Mouse (Mus musculus) lung, embryonic 16.5 days (tissue): ENCODE measurements around the gene Mfsd13b. TPM values are rescaled to one million over a fixed set of nuclear protein-coding genes. Genes with fewer than 3 reads are reported as not detected.
"Not testable (repeated sequence)": the region's sequence is repeated elsewhere in the genome, so short reads cannot be mapped to it uniquely, and the experiment has no call there.

Experiments
- ATAC-seq: fragments of 200-750 bp; cut with Nextera tagmentation; 2 replicates; pipeline ENCODE4 v1.8.0; 2017; ENCODE audit warnings: low read depth, mild to moderate bottlenecking, moderate library complexity
- H3K27ac ChIP-seq: fragments of 300-500 bp; sonication (generic); 2 replicates; pipeline ENCODE4 v1.5.1; 2014; ENCODE audit warnings: mild to moderate bottlenecking, control low read depth, low read length
- H3K27me3 ChIP-seq: fragments of 300-500 bp; sonication (generic); 2 replicates; pipeline ENCODE4 v1.6.1; 2014; ENCODE audit warnings: low read depth, low read length, mixed read lengths; ENCODE audit not compliant: control insufficient read depth, insufficient read depth
- H3K36me3 ChIP-seq: fragments of 300-500 bp; sonication (generic); 2 replicates; pipeline ENCODE4 v1.6.1; 2014; ENCODE audit warnings: low read length; ENCODE audit not compliant: control insufficient read depth, insufficient read depth
- H3K4me1 ChIP-seq: fragments of 300-500 bp; sonication (generic); replicated peaks from 2 replicates; pipeline ENCODE4 v1.6.1; 2014; ENCODE audit warnings: low read length, mixed read lengths; ENCODE audit not compliant: control insufficient read depth, insufficient read depth
- H3K4me2 ChIP-seq: fragments of 300-500 bp; sonication (generic); 2 replicates; pipeline ENCODE4 v1.6.1; 2014; ENCODE audit warnings: low read depth, low read length, control low read depth
- H3K4me3 ChIP-seq: fragments of 300-500 bp; sonication (generic); 2 replicates; pipeline ENCODE4 v1.5.1; 2014; ENCODE audit warnings: mild to moderate bottlenecking, low read length, control low read depth
- H3K9ac ChIP-seq: fragments of 300-500 bp; sonication (generic); 2 replicates; pipeline ENCODE4 v1.6.1; 2014; ENCODE audit warnings: low read length, control low read depth
- H3K9me3 ChIP-seq: fragments of 300-500 bp; sonication (generic); 2 replicates; pipeline ENCODE4 v1.6.1; 2016; ENCODE audit warnings: low read length; ENCODE audit not compliant: control insufficient read depth
- WGBS: fragments of 180-500 bp; shearing (Covaris S2); extraction: QIAGEN DNeasy Blood & Tissue Kit; methylation state at CpG from one replicate; pipeline ENCODE4 v1.1.7; 2014; 5-methylcytosine and 5-hydroxymethylcytosine counted together
- polyA plus RNA-seq: library from polyadenylated mRNA; unstranded; fragments of >200 nt; fragmentation: Nextera tagmentation; extraction: Ambion mirVana; gene quantifications from 2 replicates; pipeline ENCODE4 v1.2.1, GENCODE M21; 2015

Gene Mfsd13b
- polyA plus RNA-seq, 1 experiment from 2014 or later, result 0.23 TPM

DNA sequence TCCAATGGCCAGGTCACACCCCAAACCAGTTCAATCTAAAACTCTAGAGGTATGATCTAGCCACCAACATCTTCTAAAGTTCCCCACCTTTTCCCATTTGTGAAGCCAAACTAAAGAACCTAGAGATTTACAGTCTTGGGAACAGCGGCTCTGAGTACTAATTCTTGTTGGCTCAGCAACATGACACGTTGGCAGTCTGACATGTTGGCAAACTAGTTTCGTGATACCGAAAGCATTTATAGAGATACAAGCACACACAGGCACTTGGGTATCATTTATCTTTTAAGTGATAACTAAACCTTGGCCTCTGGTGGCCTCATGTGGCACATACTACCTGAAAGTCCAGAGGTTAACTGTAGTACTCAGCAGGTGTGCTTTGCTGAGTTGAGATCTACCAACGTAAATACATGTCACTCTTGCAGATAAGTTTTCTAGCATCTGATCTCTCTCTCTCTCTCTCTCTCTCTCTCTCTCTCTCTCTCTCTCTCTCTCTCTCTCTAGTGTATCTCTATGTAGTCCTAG lies 20.2 kb downstream of the Mfsd13b start:
- WGBS, result 79% methylated on average over 5 of the region's 5 CpGs
- no peak overlapping the region for H3K4me2 ChIP-seq
- H3K4me3 ChIP-seq, result no peak overlapping the region
- no peak overlapping the region for H3K27ac ChIP-seq
- H3K27me3 ChIP-seq, result 0 out of 2 replicates have a peak, but pooled peaks cover 2% of the 10 kb centered on the region
- no peaks in the 10 kb centered on the region for H3K4me1 ChIP-seq
- no peaks in the 10 kb centered on the region for H3K36me3 ChIP-seq
- ATAC-seq, result no peak
- H3K9ac ChIP-seq, result no peak overlapping the region
- H3K9me3 ChIP-seq, result no peaks in the 10 kb centered on the region

DNA sequence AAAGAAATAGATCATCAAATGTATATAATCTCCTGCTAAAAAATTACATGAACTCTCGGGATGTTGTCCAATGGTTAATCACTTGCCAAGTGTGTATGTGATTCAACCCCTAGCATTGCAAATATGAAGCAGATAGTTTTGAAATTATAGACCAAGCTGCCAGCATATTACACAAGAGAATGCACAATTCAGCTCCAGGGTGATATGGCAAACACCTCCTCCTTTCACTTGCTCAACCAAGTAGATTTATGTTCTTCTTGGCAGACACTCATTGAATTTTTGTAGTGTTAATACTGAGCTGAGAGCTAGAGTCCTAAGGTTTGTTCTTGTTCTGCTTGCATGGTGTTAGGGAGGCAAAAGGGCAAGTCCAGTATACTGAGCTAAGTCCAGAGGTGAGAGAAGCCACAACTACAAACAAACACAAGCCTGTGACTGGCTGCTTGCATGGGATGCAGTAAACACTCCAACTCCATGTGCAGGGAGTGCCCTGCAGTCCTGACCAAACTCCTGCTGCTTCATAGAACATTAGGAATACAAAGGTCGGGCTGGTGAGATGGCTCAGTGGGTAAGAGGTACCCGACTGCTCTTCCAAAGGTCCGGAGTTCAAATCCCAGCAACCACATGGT lies 21.6 kb downstream of the Mfsd13b start:
- Histone ChIP-seq H3K27me3 (0 out of 2 replicates have a peak, but pooled peaks cover 2% of the 10 kb centered on the region), H3K36me3 (no peaks in the 10 kb centered on the region), H3K9me3 (no peaks in the 10 kb centered on the region), H3K27ac (no peak overlapping the region), H3K4me2 (no peak overlapping the region), H3K4me3 (no peak overlapping the region), H3K4me1 (no peaks in the 10 kb centered on the region), H3K9ac (no peak overlapping the region)
- WGBS, result 62% methylated on average over 4 of the region's 4 CpGs
- no peak for ATAC-seq

DNA sequence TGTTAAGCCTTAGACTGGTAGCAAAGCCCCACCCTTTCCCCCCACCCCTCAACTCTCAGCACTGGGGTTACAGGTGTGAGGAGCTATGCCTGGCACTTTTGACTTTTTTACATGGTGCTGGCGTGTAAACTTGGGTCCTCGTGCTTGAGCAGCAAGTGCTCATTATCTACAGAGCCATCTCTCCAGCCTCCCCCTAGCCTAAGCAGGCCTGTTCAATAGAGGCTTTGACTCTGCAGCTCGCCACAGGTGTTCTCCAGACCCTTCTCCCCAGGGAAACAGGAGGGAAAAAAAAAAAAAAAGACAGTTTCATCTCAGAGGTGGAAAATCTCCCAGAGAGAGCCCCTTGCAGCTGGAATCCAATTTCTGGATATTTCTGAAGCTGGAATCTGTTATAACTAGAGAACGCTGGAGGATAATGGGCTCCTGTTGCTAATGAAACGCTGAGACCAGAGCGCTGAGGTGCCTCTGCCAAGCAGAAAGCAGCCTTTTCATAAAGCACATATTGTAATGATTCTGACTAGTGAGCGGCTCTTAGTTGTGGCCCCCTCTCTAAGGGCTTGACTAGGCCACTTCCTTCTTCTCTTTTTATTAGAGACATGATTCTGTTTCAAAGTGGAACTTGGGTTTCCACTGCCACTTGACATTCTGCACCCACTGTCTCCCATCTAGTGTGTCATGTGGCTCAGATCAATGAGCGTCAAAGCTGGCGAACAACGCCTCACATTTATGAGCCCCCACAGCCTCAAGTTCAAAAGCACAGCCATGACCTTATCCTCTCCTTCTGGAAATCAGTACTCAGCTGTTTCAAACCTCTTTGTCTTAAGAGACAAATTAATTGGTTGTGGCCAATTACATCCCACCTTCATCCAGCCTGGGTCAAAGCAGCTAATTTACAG lies 29.7 kb downstream of the Mfsd13b start:
- H3K4me2 ChIP-seq, result no peak overlapping the region
- 61% methylated on average over 10 of the region's 10 CpGs for WGBS
- ATAC-seq, result no peak
- H3K9ac ChIP-seq, result no peak overlapping the region
- H3K4me3 ChIP-seq, result no peak overlapping the region
- H3K36me3 ChIP-seq, result no peaks in the 10 kb centered on the region
- H3K4me1 ChIP-seq, result no peaks in the 10 kb centered on the region
- peaks cover 6% of the 10 kb centered on the region; the same call in 1 of the 2 replicates for H3K27me3 ChIP-seq
- no peaks in the 10 kb centered on the region for H3K9me3 ChIP-seq
- no peak overlapping the region for H3K27ac ChIP-seq

DNA sequence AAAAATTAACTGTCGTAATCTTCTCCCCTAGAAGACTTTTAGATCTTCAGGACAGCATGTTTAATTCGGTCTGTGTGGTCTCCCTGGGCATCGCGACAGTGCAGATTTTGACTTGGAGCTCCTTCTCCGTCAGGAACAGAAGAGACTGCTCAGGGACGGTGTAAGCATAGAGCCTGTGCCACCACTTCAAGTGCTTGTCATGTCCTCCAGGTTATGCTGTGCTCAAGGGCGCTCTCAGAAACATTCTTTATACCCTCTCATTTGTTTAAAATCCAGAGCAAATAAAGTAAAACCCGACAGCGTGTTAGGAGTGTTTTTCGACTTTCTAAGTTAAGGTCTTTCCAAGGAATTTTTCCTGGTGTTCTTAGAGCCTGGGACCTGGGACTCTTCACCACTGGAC lies 32.2 kb downstream of the Mfsd13b start:
- no peak overlapping the region for H3K9ac ChIP-seq
- ATAC-seq, result peak; percentile 82
- no peaks in the 10 kb centered on the region for H3K36me3 ChIP-seq
- H3K4me1 ChIP-seq, result no peaks in the 10 kb centered on the region
- no peak overlapping the region for H3K4me3 ChIP-seq
- no peaks in the 10 kb centered on the region for H3K9me3 ChIP-seq
- H3K27ac ChIP-seq, result no peak overlapping the region
- H3K27me3 ChIP-seq, result peaks cover 6% of the 10 kb centered on the region; the same call in 1 of the 2 replicates
- WGBS, result 58% methylated on average over 10 of the region's 10 CpGs
- H3K4me2 ChIP-seq, result no peak overlapping the region

DNA sequence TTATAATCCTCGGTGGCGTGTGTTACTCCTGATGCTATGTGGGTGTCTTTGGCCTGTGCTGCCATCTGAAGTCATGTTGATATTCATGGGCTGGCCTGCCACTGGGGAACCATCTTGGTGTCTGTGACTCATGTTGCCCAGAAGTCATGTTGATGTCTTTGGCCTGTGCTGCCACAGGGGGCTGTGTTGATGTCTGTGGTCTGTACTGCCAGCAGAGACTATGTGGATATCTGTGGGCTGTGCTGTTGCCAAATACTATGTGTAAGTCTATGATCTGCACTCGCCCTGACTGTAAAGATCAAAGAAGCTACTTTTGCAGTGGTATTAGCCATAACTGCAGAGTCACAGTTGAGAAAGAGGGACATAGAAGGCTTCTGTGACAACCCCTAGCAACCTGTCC lies 36.5 kb downstream of the Mfsd13b start:
- no peaks in the 10 kb centered on the region for H3K4me1 ChIP-seq
- no peak overlapping the region for H3K4me3 ChIP-seq
- H3K27ac ChIP-seq, result no peak overlapping the region
- H3K4me2 ChIP-seq, result no peak overlapping the region
- H3K36me3 ChIP-seq, result no peaks in the 10 kb centered on the region
- ATAC-seq, result no peak
- no peaks in the 10 kb centered on the region for H3K9me3 ChIP-seq
- H3K9ac ChIP-seq, result no peak overlapping the region
- 84% methylated on average over 3 of the region's 3 CpGs for WGBS
- H3K27me3 ChIP-seq, result peaks cover 6% of the 10 kb centered on the region; the same call in 1 of the 2 replicates

DNA sequence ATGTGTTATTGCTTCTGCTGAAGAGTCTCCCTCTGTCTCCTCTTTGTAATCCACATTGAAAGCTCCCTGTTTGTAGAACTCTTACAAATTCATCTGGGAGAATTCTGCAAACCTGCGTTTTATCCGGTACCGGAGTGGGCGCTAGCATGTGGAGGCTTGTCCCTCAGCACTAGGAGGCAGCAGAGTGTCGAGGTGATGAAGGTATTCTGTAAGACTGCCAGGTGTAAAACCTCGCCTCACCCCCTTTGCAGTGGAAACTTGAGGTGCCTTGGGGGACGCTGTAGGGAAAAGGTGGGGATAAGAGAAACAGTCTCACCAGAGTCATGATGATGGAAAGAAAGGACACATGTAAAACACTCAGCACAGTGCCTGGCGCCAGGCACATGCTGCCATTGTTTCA lies 38.0 kb downstream of the Mfsd13b start:
- 29% methylated on average over 8 of the region's 8 CpGs for WGBS

DNA sequence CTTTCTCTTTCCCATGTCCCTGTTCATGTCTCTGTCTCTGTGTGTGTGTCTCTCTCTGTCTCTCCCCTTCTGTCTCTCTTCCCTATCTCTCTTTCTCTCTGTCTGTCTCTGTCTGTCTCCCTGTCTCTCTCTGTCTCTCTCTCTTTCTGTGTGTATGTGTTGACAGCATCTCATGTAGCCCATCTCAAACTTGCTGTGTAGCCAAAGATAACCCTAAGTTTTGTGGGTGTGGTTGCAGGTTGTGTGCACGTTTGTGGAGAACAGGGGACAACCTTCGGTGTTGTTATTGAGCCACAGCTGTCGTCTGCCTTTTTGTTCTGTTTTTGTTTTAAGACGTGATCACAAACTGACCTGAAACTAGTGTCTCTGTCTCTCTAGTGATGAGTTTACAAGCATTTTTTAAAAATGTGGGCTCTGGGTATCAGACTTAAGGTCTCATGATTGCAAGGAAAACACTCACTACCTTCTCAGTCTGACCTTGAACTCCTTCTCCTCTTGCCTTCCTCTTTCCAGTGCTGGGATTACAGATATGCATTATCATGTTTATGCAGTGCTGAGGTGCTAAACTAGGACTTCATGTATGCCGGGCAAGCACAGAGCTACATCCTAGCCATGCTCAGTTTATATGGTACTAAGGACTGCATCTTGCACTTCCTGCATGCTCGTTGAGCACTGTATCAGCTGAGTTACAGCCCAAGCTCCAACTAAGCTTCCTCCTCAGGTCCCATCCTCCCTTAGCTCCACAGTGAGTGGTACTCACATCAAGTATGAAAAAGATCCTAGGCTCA lies 43.1 kb downstream of the Mfsd13b start:
- 62% methylated on average over 6 of the region's 6 CpGs for WGBS
- H3K9ac ChIP-seq, result no peak overlapping the region
- H3K4me3 ChIP-seq, result no peak overlapping the region
- peaks cover 9% of the 10 kb centered on the region; the same call in 1 of the 2 replicates for H3K27me3 ChIP-seq
- no peak for ATAC-seq
- no peaks in the 10 kb centered on the region for H3K36me3 ChIP-seq
- no peaks in the 10 kb centered on the region for H3K4me1 ChIP-seq
- H3K9me3 ChIP-seq, result no peaks in the 10 kb centered on the region
- no peak overlapping the region for H3K27ac ChIP-seq
- no peak overlapping the region for H3K4me2 ChIP-seq

More for the DNA sequence above, 38.0 kb downstream of the Mfsd13b start:
- no peak overlapping the region for H3K27ac ChIP-seq
- H3K27me3 ChIP-seq, result peaks cover 6% of the 10 kb centered on the region; the same call in 1 of the 2 replicates
- H3K9ac ChIP-seq, result no peak overlapping the region
- ATAC-seq, result no peak
- H3K4me3 ChIP-seq, result no peak overlapping the region
- no peaks in the 10 kb centered on the region for H3K36me3 ChIP-seq
- no peak overlapping the region for H3K4me2 ChIP-seq
- H3K4me1 ChIP-seq, result no peaks in the 10 kb centered on the region
- H3K9me3 ChIP-seq, result no peaks in the 10 kb centered on the region

DNA sequence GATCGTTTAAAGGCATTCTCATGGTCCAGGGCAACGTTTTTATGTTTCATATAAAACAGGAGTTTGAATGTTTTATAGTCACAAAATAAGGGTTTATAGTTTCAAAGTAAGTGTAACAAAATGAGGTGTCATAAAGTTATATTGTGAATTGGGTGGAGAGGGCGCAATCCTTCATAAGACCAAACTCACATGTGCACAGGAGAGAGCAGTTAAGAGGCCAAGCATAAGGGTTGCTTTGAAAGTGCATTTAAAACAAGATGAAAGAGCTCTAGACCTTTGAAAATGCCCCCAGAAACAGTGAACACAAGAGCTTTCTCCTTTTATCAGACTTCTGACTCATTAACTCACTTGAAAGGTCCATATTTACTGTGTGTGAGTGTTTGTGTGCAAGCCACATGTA lies 44.0 kb downstream of the Mfsd13b start:
- Histone ChIP-seq H3K27me3 (peaks cover 10% of the 10 kb centered on the region; the same call in 1 of the 2 replicates), H3K4me1 (no peaks in the 10 kb centered on the region), H3K27ac (no peak overlapping the region), H3K4me3 (no peak overlapping the region), H3K4me2 (no peak overlapping the region), H3K9ac (no peak overlapping the region), H3K36me3 (no peaks in the 10 kb centered on the region), H3K9me3 (no peaks in the 10 kb centered on the region)
- 43% methylated on average over 3 of the region's 3 CpGs for WGBS
- no peak for ATAC-seq

DNA sequence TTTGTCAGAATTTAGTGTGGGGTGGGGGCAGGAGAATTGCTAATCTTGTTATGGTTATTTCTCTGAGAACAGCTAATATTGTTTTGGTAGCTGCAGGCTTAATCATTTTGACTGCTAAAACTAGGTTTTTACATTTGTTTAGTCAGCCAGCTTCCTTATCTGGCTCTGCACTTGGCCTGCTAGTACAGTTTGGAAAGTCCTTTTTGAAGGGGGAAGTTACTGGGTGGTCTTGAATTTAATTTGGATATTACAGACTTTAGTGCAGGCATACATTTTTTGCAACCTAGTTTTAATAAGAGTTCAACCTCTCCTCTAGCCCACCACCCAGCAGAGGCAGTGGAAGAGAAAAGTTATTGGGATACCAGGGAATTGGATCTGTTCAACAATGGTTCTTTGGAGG lies 47.6 kb downstream of the Mfsd13b start:
- not testable (repeated sequence) for H3K27ac ChIP-seq, ATAC-seq

More for the DNA sequence above, 47.6 kb downstream of the Mfsd13b start:
- not testable (repeated sequence) for H3K9ac ChIP-seq, H3K36me3 ChIP-seq, H3K4me2 ChIP-seq, H3K4me3 ChIP-seq, H3K9me3 ChIP-seq, H3K4me1 ChIP-seq
- peaks cover 11% of the 10 kb centered on the region; the same call in 1 of the 2 replicates for H3K27me3 ChIP-seq
